Mouse (Mus musculus) lung, adult 2 months (tissue): ENCODE results near the gene Trip10. TPM values are rescaled to one million over a fixed set of nuclear protein-coding genes. Genes with fewer than 3 reads are reported as not detected.
A peak's percentile ranks its signal among the peaks of the same experiment; 100 is the strongest.
"Not testable (repeated sequence)": the region's sequence is repeated elsewhere in the genome, so short reads cannot be mapped to it uniquely, and the experiment has no call there.

ENCODE experiments used
- DNase-seq: peaks from one replicate; pipeline ENCODE4 v3.0.0; 2022
- H3K4me1 ChIP-seq: fragments of 200-500 bp; 2 replicates; pipeline ENCODE4 v1.6.1; 2011; ENCODE audit warnings: low read length; ENCODE audit not compliant: control insufficient read depth, insufficient read depth
- H3K4me3 ChIP-seq: fragments of 200-500 bp; replicated peaks from 2 replicates; pipeline ENCODE3; 2011; ENCODE audit warnings: low read depth, mild to moderate bottlenecking, control low read depth, low read length; ENCODE audit errors: extremely low read depth
- CTCF ChIP-seq: fragments of 200-500 bp; IDR thresholded peaks from 2 replicates; pipeline ENCODE4 v1.5.1; 2011; ENCODE audit warnings: mild to moderate bottlenecking, low read length, control low read depth; ENCODE audit not compliant: insufficient read depth
- POLR2A ChIP-seq: fragments of 200-500 bp; IDR thresholded peaks from 2 replicates; pipeline ENCODE4 v1.6.1; 2011; ENCODE audit warnings: low read depth, mild to moderate bottlenecking, control low read depth, low read length, borderline replicate concordance; ENCODE audit errors: extremely low read depth
- WGBS: fragments of 180-500 bp; shearing (Covaris S2); methylation state at CpG from one replicate; pipeline ENCODE4 v1.1.7; 2018; 5-methylcytosine and 5-hydroxymethylcytosine counted together
- polyA plus RNA-seq: library from polyadenylated mRNA; depleted of rRNA; stranded (reverse); fragments of >200 nt; gene quantifications from 2 replicates; pipeline ENCODE4 v1.2.3, GENCODE M21; 2012

Trip10 gene
- polyA plus RNA-seq, 1 experiment = 50.7 TPM

DNA sequence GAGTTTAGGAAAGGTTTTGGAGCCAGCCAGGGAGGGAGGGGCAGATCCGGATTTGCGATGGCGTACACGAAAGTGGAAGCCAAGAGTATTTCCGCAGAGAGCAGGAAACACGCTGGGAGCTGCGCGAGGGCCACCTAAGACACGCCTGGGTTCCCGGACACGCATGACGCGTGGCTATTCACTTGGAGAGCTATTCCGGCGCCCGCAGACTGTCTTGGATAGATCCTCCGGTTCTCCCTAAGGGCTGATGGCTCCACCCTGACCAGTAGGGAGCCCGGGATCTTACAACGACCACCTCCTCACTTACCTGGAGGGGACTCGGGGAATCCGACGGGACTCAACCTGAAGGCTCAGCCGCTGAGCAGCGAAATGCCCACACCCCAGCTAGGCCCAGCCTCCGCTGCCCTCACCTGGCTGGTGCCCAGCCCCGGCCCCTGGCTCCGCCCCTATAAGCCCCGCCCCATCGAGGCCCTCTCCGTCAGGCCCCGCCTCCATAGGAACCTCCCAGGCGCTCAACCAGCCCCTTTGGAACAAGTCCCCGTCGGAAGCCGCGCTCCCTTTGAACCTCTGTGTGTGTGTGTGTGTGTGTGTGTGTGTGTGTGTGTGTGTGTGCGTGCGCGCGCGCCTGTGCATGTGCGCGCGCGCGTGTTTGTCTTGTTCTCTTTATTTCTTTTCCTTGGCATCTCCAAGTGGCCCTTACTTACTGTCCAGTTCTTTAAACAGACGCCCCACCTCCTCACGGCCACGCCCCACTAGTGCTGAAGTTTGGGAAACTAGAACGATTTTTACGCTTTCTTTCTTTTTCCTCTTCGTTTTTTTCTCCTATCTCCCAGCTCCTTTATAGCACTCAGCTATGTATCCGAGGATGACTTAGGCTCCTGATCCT, 26.1 kb downstream of the Trip10 start:
- WGBS = 1% methylated on average over 53 of the region's 53 CpGs
- DNase-seq = peak; percentile 91
- H3K4me1 ChIP-seq = 0 out of 2 replicates have a peak, but pooled peaks cover 4% of the 10 kb centered on the region

DNA sequence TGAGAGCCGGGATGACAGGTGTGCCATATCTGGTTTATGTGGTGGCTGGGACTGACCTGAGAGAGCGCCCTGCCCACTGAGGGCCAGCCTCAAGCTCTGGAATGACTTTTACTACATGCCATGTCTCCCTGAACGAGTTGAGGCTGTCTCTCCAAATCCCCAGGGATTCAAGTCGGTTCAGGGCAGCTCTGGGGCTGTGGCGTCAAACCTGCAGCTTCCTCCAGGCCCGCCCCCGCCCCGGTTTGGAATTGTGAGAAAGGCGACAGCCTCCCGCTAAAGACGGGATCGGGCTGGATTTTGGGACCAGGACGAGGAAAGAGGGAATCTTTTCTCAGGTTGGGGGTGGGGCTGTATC, 26.7 kb downstream of the Trip10 start:
- DNase-seq = peak; percentile 53
- under 1% methylated on average over 13 of the region's 13 CpGs for WGBS
- H3K4me1 ChIP-seq = 0 out of 2 replicates have a peak, but pooled peaks cover 4% of the 10 kb centered on the region
- H3K4me3 ChIP-seq = peak overlapping the region; percentile 97
- TF ChIP-seq CTCF = no peak
- 0 out of 2 replicates have a peak, but pooled peaks have one; percentile 23 for TF ChIP-seq POLR2A

More for the DNA sequence above, 26.1 kb downstream of the Trip10 start:
- H3K4me3 ChIP-seq = peak overlapping the region; percentile 97
- peak; percentile 78; the same call in 1 of the 2 replicates for TF ChIP-seq POLR2A
- no peak for TF ChIP-seq CTCF

DNA sequence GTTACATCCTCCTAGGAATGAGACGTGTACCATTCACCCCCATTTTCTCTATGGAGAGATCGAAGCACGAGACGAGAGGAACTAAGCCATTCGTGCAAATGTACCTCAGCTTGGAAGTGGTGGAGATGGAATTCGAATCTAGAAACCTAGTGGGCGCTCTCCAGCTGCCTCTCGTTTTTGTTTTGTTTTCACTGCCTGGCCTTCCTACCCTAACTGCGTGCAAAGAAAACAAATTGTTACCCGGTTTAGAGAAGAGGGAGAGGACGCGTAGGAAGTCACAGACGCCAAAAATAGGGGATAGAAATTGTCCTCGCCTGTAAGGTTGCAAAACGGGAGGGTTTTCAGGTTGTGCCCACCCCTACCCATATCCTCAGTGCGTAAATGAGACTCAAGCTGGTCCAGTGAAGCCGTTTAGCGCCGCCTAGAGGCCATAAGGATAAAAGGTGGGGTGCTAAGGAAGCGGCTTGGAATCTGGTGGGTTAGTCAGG, 27.4 kb downstream of the Trip10 start:
- Histone ChIP-seq H3K4me3 (peak overlapping the region; percentile 97), H3K4me1 (0 out of 2 replicates have a peak, but pooled peaks cover 4% of the 10 kb centered on the region)
- WGBS = under 1% methylated on average over 20 of the region's 20 CpGs
- TF ChIP-seq POLR2A (no peak), CTCF (peak; percentile 83)
- DNase-seq = peak; percentile 77

DNA sequence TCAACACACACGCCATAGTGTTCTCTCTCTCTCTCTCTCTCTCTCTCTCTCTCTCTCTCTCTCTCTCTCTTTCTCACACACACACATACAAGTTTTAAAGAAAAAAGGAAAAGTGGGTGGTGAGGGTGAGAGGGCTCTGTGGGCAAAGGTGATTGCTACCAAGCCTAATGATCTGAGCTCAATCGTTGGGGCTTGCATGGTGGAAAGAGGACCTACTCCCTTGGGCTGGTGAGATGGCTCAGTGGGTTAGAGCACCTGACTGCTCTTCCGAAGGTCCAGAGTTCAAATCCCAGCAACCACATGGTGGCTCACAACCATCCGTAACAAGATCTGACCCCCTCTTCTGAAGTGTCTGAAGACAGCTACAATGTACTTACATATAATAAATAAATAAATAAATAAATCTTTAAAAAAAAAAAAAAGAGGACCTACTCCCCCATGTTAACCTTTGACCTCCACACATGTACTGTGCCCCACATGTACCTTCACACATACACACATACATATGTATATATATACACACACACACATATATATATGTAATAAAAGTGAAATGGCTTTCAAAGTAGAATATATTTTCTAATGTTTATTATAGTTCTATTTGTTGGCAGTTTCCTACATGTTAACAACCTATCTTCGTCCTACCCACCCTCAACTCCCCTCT, 28.5 kb downstream of the Trip10 start:
- not testable (repeated sequence) for DNase-seq
- WGBS = 74% methylated on average over 5 of the region's 5 CpGs

DNA sequence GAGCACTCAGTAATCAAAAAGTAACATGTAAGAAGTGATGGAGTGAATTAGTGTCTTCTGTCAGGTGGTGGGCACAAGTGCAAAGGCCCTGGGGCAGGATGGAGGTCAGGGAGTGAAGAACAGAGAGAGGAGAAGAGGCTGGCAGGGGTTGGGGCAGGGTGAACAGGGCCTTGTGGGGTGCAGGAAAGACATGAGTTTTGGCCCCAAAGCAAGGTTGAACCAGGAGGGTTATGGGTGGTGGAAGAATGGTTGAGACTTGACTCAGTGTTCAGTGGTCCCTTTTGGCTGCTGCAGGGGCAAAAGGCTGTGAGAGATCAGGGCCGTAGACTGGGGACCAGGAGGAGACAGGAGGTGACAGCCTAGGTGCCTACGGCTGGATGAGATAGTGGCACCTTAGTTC, 29.3 kb downstream of the Trip10 start:
- H3K4me3 ChIP-seq = no peak overlapping the region
- 69% methylated on average over 2 of the region's 2 CpGs for WGBS
- H3K4me1 ChIP-seq = 0 out of 2 replicates have a peak, but pooled peaks cover 4% of the 10 kb centered on the region
- no peak for TF ChIP-seq CTCF
- no peak for DNase-seq

More for the DNA sequence above, 28.5 kb downstream of the Trip10 start:
- not testable (repeated sequence) for H3K4me3 ChIP-seq, H3K4me1 ChIP-seq

- whole genome bisulfite sequencing = 44% methylated on average over 26 of the region's 26 CpGs
- no peak for DNase-seq
- peak; percentile 24; the same call in 1 of the 2 replicates for TF ChIP-seq POLR2A
- no peak for TF ChIP-seq CTCF
- Histone ChIP-seq H3K4me3 (peak within 1 kb of the TSS; percentile 59), H3K4me1 (0 out of 2 replicates have a peak, but pooled peaks cover 4% of the 10 kb centered on the region)
Observed at GRCm38 (mm10) chr17:57278943-57279590, 29.8 kb downstream of the Trip10 start, which contains the start of gene Vav1. Vav1 (plus strand) TSS chr17:57279100.

DNA sequence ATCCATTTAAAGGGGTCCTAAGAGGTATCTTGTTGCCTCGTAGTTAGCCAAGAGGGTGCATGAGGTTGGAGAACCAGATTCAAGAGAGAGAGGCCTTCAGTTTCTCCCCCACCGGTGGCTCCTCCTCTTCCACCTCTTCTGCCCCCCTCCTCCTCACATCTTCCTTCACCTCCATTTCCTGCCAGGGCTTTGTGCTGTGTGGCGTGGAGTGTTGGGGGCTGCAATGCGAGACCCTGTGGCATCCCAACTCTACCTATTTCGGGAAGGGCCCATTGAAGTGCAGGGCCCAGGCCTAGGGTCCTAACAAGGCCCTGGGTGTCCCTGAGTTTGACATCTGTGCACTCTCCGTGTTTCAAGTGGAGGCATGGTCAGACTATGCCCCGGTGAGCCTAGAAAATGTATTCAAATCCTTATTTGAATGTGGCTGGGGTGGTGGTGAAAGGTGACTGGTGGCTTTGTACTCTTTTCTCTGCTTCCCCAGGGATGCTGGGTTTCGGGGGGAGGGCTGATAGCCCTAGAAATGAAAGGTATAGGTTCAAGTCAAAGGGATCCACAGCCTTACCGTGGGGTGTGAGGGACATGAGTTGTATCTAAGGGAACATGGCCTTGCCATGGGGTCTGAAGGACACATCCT, 30.5 kb downstream of the Trip10 start:
- TF ChIP-seq POLR2A (no peak), CTCF (no peak)
- WGBS = 48% methylated on average over 9 of the region's 9 CpGs
- peak overlapping the region; percentile 59 for H3K4me3 ChIP-seq
- DNase-seq = no peak
- H3K4me1 ChIP-seq = 0 out of 2 replicates have a peak, but pooled peaks cover 4% of the 10 kb centered on the region

DNA sequence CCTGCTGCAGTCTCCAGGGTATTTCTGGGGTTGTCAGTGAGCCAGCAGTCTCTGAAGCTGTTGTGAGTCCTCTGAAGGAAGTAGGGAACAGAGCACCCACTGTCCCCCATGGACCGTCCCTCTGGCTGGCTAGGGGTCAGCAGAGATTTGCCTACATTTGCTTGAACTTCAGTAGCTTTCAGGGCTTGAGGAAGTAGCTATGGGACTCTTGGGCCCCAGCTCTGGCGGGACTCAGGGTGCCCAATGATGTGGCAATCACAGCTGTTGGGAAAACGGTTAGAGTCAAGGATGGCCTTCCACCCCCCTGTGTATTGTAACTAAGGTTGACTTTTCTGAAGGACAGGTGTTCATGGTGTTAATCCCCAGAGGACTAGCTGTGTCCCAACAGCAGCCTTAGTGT, 31.2 kb downstream of the Trip10 start:
- WGBS = 51% methylated on average over 3 of the region's 3 CpGs
- no peak for DNase-seq
- TF ChIP-seq CTCF (no peak), POLR2A (no peak)
- Histone ChIP-seq H3K4me3 (no peak overlapping the region), H3K4me1 (0 out of 2 replicates have a peak, but pooled peaks cover 4% of the 10 kb centered on the region)

DNA sequence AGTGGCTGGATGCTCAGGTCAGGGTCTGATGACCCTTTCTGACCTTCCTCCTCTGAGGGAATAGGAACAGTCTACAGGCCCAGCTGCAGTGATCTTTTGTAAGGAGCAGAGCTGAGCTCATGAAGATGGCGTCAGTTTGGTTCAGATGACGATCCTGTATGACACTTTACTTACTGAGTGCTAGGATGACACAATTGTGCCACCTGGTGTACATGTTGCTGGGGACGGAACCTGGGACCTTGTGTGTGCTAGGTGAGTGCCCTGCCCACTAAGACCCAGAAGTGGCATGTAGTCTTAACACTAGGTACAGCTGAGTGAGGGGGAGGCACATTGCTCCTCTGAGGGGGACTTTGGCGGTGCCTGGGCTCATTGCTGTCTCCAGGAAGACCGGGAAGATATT, 34.7 kb downstream of the Trip10 start:
- no peaks in the 10 kb centered on the region for H3K4me1 ChIP-seq
- TF ChIP-seq POLR2A (no peak), CTCF (no peak)

More for the DNA sequence above, 34.7 kb downstream of the Trip10 start:
- DNase-seq = no peak
- no peak overlapping the region for H3K4me3 ChIP-seq
- 69% methylated on average over 5 of the region's 5 CpGs for WGBS
